Mouse (Mus musculus): ENCODE data around the gene Nkx6-2.

Nkx6-2 gene

GRCm38 (mm10) chr7:139566533-139566932, 16.1 kb downstream of the Nkx6-2 start:
- no peak for DNase-seq (ENCODE audit: low spot score)

DNA sequence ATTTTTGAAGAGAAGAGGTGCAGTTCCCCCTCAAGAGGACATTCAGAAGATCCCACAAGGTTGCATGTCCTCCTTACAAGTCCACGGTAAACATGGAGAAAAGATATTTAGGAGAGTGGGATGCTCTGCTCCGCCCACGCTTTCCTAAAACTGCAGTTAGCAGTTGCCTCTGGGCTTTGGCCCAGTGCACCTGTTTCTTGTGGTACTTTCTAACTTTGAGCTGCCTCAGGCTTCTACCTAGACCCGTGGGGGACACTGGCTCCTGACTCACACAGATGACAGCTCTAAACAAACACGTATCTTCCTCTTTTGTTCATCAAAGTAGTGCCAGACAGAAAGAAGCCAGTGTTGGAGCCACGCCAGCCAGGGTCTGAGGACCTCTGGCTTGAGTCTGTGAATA, 16.6 kb downstream of the Nkx6-2 start:
- no peak for DNase-seq (ENCODE audit: low spot score)

- no peak for DNase-seq (ENCODE audit: low spot score)
These were observed 18.4 kb downstream of the Nkx6-2 start for GRCm38 (mm10) chr7:139564161-139564560.

GRCm38 (mm10) chr7:139563425-139563824, 19.2 kb downstream of the Nkx6-2 start:
- DNase-seq (ENCODE audit: low spot score): no peak

DNA sequence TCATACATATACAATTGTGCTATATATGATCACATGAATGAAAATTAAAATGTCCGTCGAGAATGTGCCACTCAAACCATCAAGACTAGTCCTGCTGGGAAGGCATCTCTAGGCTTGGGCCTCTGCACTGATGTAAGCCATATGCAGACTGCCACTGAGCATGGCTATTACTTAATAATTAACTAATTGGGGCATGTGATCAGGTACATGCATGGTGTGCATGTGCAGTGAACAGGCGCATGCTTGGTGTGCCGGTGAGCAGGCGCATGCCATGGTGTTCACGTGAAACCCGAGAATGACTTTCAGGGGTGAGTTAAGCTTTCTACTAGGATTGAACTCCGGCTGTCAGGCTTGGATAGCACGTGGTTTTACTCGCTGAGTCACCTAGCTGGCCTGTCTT, 22.9 kb downstream of the Nkx6-2 start:
- DNase-seq (ENCODE audit: low spot score): no peak

GRCm38 (mm10) chr7:139556746-139557526, 25.7 kb downstream of the Nkx6-2 start:
- DNase-seq (ENCODE audit: low spot score): no peak

GRCm38 (mm10) chr7:139556331-139556730, 26.3 kb downstream of the Nkx6-2 start:
- DNase-seq (ENCODE audit: low spot score): no peak

DNA sequence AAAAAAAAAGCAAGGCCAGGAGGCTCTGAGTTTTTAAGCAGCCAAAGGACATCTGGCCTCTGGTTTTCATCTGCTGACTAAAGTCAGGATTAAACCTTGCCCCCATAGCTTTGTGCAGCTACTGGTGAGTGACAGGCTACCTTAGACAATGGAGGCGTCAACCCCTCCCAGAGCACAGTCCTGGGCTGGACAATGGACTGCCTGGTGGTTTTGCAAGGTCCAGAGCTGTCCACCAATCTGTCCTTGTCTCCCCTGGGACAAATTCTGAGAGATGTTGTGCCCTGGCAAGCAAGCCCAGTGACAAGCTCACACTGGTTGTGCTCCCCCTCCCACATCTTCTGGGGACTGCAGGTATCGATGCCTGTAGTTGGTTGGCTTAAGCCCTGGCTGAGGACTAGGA, 31.1 kb downstream of the Nkx6-2 start:
- no peak for DNase-seq (ENCODE audit: low spot score)

DNA sequence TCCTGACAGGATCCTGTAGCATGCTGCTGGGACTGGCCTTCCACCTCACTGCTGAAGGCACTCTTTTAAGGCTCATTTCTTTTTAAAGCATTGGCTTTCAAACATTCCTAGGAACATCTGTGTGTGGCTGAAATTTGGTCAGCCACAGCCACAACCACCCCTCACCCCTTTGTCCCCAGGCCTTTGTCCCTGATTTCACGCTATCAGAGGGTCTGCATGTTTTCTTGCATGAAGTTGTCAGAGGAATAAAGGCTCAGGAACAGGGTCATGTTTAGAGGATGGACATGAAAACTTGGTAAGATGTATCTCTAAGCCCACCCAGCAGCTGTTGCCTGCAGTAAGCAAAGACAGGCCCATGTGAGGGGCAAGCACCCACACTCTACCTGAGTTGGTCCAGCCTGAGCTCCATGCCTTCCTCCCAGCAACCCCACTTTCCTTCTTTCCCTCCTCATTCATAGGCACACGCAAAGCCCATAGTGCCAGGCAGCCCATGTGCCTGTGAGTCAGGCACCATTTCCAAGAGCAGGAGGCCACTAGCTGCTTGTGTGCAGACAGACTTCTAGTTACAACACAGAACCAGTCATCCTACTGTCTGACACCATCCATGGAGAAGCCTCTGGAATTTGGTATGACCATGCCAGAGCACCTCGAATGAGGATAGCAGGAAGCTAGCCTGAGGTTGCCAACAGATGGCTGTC, 32.4 kb downstream of the Nkx6-2 start:
- no peak for DNase-seq (ENCODE audit: low spot score)

DNA sequence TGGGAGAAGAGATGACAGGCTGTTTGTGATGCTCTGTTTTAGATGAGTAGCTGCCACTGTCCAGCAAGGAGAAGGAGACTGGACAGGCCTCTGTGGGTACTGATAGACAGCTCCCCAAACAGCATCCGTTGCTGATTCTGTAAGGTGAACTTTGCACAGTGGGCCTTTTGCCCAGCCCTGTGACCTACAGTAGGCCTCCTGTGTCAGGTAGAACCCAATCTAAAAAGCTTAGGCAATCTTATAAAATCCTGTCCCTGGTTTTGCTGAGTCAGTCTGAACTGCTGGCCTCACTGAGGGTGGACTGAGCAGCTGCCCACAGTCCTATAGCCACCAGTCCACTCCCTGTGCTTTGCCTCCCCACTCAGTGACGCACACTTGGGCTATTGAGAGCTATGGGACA, 35.3 kb downstream of the Nkx6-2 start:
- no peak for DNase-seq (ENCODE audit: low spot score)

DNA sequence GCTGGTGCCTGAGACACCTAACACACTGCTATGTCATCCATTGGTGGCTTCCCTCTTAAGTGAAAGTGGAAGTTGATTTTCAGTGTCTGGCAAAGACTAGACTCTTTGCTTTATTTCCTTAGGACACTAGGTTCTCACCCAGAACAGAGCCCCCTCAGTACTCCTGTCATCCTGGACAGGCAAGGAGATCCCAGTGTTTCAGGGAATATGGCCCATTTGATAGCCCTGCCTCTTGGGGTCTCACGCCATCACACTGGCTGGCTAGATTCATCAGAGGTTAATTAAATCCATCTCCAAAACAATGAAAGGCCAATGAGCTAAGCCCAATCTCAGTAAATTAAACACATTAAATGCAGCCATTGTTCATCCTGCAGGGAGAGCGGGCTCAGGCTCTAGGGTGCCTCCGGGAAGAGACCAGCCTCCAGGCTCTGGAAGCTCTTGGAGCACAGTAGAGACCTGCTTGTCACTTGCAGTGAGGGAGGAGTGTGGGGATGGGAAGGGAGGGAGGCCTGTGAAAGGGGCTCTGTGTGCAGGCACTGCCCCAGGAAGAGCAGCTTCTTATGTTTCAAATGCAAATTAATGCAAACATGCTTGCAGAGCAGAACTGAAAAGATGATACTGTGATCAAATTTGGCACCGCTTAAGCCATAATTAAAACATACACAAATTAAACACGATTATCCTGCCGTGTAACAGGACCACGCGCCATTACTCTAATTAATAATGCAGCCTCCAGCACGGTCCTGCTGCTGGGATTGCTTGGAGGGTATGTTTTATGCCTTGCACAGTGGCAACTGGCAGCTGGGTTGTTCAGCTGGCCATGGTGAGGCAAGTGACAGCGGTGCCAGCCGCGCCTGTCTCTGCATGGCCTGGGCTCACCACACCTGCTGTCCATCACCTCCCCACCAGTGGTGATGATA, 37.6 kb downstream of the Nkx6-2 start:
- DNase-seq (ENCODE audit: low spot score): no peak

- DNase-seq (ENCODE audit: low spot score): no peak
These were observed 41.2 kb downstream of the Nkx6-2 start for GRCm38 (mm10) chr7:139541422-139541821.

GRCm38 (mm10) chr7:139540601-139541000, 42.0 kb downstream of the Nkx6-2 start:
- no peak for DNase-seq (ENCODE audit: low spot score)

GRCm38 (mm10) chr7:139538541-139538940, 44.1 kb downstream of the Nkx6-2 start:
- no peak for DNase-seq (ENCODE audit: low spot score)

- no peak for DNase-seq (ENCODE audit: low spot score)
These were observed 44.8 kb downstream of the Nkx6-2 start for GRCm38 (mm10) chr7:139537831-139538230.

GRCm38 (mm10) chr7:139536831-139537230, 45.8 kb downstream of the Nkx6-2 start:
- no peak for DNase-seq (ENCODE audit: low spot score)

- no peak for DNase-seq (ENCODE audit: low spot score)
These were observed 46.3 kb downstream of the Nkx6-2 start for GRCm38 (mm10) chr7:139536331-139536730.

DNA sequence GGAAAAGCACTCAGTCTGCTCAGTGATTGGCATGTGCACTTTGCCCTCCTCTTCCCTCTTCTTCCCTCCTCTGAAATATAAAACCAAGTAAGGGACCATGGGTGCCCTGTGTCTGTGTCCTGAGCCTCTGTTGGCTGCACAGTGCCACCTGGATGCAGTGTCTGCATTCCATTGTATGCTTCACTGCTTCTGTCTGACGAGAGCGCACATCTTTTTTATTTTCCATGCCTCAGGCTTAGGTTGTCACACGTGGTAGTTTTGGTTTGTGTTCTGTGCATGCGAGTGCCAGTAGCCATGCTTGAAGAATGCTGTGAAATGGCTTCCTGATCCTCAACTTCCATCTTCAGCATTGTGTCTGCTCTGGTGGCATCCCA, 51.2 kb downstream of the Nkx6-2 start:
- DNase-seq (ENCODE audit: low spot score): no peak

- DNase-seq (ENCODE audit: low spot score): no peak
These were observed 51.8 kb downstream of the Nkx6-2 start for GRCm38 (mm10) chr7:139530591-139531427.
